Comparison of ENCODE assay signal across 33 mouse cellular contexts in genomic region chr14:75269531-75269930, GRCm38 (mm10). TPM values are rescaled to one million over a fixed set of nuclear protein-coding genes. Genes with fewer than 3 reads are reported as not detected.
"Had no signal": no experiment of that assay in that cellular context is flagged by ENCODE, and none has a peak within 500 bp of the region (broad histone marks: within the 10 kb centered on the region; RNA-seq: fewer than 3 reads in every experiment).

No protein-coding gene starts in this region.

- H3K27me3 ChIP-seq: heart, embryonic 15.5 days; hindbrain, embryonic 15.5 days; liver, embryonic 12.5 days had no signal

- H3K27ac ChIP-seq: heart, adult 2 months; heart, embryonic 13.5 days; heart, embryonic 15.5 days; hindbrain, embryonic 13.5 days; hindbrain, embryonic 15.5 days; hindbrain, postnatal 0 days; layer of hippocampus, adult 2 months; limb, embryonic 13.5 days; limb, embryonic 15.5 days; liver, embryonic 12.5 days; liver, embryonic 14.5 days had no signal

- H3K9me3 ChIP-seq: heart, embryonic 13.5 days; heart, embryonic 15.5 days; hindbrain, embryonic 13.5 days; hindbrain, embryonic 15.5 days; limb, embryonic 13.5 days; limb, embryonic 15.5 days; liver, embryonic 12.5 days had no signal

- H3K4me1 ChIP-seq: heart, embryonic 13.5 days; heart, embryonic 15.5 days; hindbrain, embryonic 13.5 days; hindbrain, embryonic 15.5 days; limb, embryonic 13.5 days; limb, embryonic 15.5 days; liver, embryonic 12.5 days had no signal

- DNase-seq: gastrocnemius, postnatal 14 days; gastrocnemius, postnatal 36 days; heart, adult 11 months; heart, adult 2 months; heart, postnatal 14 days; heart, postnatal 36 days; kidney, adult 11 months; kidney, adult 2 months; kidney, postnatal 10 days; kidney, postnatal 25 days; kidney, postnatal 4 days; left cerebral cortex, postnatal 4 days had no signal

- H3K4me3 ChIP-seq: heart, adult 2 months; heart, embryonic 13.5 days; heart, embryonic 15.5 days; hindbrain, embryonic 13.5 days; hindbrain, embryonic 15.5 days; layer of hippocampus, adult 2 months; limb, embryonic 13.5 days; limb, embryonic 15.5 days; liver, embryonic 12.5 days had no signal

- H3K36me3 ChIP-seq: heart, embryonic 13.5 days; heart, embryonic 15.5 days; hindbrain, embryonic 13.5 days; hindbrain, embryonic 15.5 days; limb, embryonic 13.5 days; limb, embryonic 15.5 days; liver, embryonic 12.5 days had no signal

RNA-seq across cellular contexts. Expression of gene Cpb2, which starts 27.4 kb away (rescaled TPM):
- total RNA-seq: gastrocnemius, adult 8-10 months; gastrocnemius, postnatal 14 days; gastrocnemius, postnatal 36 days; heart, adult 2 months; heart, postnatal 14 days; heart, postnatal 36 days; hematopoietic stem cell, adult 5-6 weeks; hindbrain, postnatal 0 days; layer of hippocampus, adult 2 months; layer of hippocampus, postnatal 10 days; layer of hippocampus, postnatal 25 days; left cerebral cortex, adult 8-10 months; left cerebral cortex, postnatal 10 days; left cerebral cortex, postnatal 25 days; left cerebral cortex, postnatal 4 days had no signal
- polyA plus RNA-seq: gonadal fat pad, adult 2 months; heart, adult 2 months; heart, postnatal 0 days; hindbrain, embryonic 11.5 days; hindbrain, embryonic 13.5 days; hindbrain, embryonic 15.5 days; hindbrain, postnatal 0 days; limb, embryonic 11.5 days; limb, embryonic 13.5 days had no signal
